Mouse (Mus musculus) hindbrain, embryonic 16.5 days (tissue): Measurements from ENCODE around the gene Phc2. TPM values are rescaled to one million over a fixed set of nuclear protein-coding genes. Genes with fewer than 3 reads are reported as not detected.

Experiments
- ATAC-seq: fragments of 200-750 bp; cut with Nextera tagmentation; 2 replicates; pipeline ENCODE4 v1.8.0; 2017; ENCODE audit warnings: moderate TSS enrichment, moderate library complexity
- H3K27ac ChIP-seq: fragments of 300-500 bp; sonication (generic); 2 replicates; pipeline ENCODE4 v1.5.1; 2014; ENCODE audit warnings: low read depth, mild to moderate bottlenecking, control low read depth, low read length, moderate library complexity
- H3K27me3 ChIP-seq: fragments of 300-500 bp; sonication (generic); replicated peaks from 2 replicates; pipeline ENCODE4 v1.6.1; 2014; ENCODE audit warnings: low read length; ENCODE audit not compliant: control insufficient read depth, insufficient read depth
- H3K36me3 ChIP-seq: fragments of 300-500 bp; sonication (generic); 2 replicates; pipeline ENCODE4 v1.6.1; 2014; ENCODE audit warnings: mild to moderate bottlenecking, low read length, moderate library complexity, mixed read lengths; ENCODE audit not compliant: control insufficient read depth, insufficient read depth
- H3K4me1 ChIP-seq: fragments of 300-500 bp; sonication (generic); 2 replicates; pipeline ENCODE4 v1.6.1; 2014; ENCODE audit warnings: low read depth, low read length; ENCODE audit not compliant: control insufficient read depth, insufficient read depth
- H3K4me2 ChIP-seq: fragments of 300-500 bp; sonication (generic); 2 replicates; pipeline ENCODE4 v1.6.1; 2014; ENCODE audit warnings: mild to moderate bottlenecking, low read length, control low read depth, moderate library complexity
- H3K4me3 ChIP-seq: fragments of 300-500 bp; sonication (generic); 2 replicates; pipeline ENCODE4 v1.5.1; 2014; ENCODE audit warnings: mild to moderate bottlenecking, low read length, control low read depth, moderate library complexity
- H3K9ac ChIP-seq: fragments of 300-500 bp; sonication (generic); 2 replicates; pipeline ENCODE4 v1.6.1; 2014; ENCODE audit warnings: low read depth, mild to moderate bottlenecking, control low read depth, low read length, moderate library complexity
- H3K9me3 ChIP-seq: fragments of 300-500 bp; sonication (generic); 2 replicates; pipeline ENCODE4 v1.6.1; 2014; ENCODE audit warnings: mild to moderate bottlenecking, low read length, moderate library complexity; ENCODE audit not compliant: control insufficient read depth
- WGBS: fragments of 180-500 bp; shearing (Covaris S2); extraction: QIAGEN DNeasy Blood & Tissue Kit; methylation state at CpG from one replicate; pipeline ENCODE4 v1.1.7; 2014; 5-methylcytosine and 5-hydroxymethylcytosine counted together
- polyA plus RNA-seq: library from polyadenylated mRNA; unstranded; fragments of >200 nt; fragmentation: Nextera tagmentation; extraction: Ambion mirVana; gene quantifications from 2 replicates; pipeline ENCODE4 v1.2.1, GENCODE M21; 2015

Gene Phc2
- polyA plus RNA-seq, 1 experiment from 2014 or later = 19.9 TPM

DNA sequence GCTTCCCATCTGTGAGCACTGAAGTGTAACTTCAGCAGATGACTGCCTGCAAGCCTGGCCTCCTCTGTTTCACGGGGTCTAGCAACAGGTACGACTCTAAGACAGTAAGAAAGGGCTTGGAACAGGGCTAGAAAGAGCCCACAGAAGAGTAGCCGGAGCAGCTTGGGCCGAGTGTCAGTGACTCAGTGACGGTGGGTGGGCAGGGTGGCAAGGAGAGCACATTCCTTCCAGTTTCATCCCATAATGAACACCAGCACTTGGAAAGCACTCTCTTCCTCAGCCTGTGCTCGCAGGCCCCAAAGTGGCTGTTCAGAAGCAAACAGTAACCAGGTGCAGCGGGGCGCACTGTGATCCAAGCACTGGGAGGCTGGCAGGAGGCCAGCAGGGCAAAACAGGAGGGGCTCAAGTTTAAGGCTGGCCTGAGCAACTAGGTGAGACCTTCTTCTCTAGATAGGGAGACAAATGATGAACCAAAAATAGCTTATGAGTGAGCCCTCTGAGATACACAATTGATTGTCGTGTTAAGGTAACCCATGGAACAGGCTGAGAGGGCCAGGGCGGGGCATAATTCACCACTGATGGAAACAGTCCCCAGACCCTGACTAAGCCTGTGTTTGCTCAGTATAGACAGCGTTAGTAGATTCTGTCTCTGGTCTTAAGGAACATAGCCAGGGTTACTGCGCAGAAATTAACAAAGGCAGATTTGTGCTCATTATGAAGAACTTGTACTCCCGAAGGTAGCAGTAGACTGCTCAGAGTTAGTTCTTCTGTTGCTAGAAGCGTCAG is 83.5 kb downstream of the Phc2 start:
- Histone ChIP-seq H3K9ac (no peak overlapping the region), H3K9me3 (no peaks in the 10 kb centered on the region), H3K36me3 (no peaks in the 10 kb centered on the region), H3K4me3 (no peak overlapping the region), H3K4me2 (no peak overlapping the region), H3K27me3 (no peaks in the 10 kb centered on the region), H3K4me1 (peaks cover 64% of the 10 kb centered on the region), H3K27ac (peak overlapping the region; percentile 33; the same call in 1 of the 2 replicates)
- no peak for ATAC-seq
- 47% methylated on average over 14 of the region's 14 CpGs for WGBS

DNA sequence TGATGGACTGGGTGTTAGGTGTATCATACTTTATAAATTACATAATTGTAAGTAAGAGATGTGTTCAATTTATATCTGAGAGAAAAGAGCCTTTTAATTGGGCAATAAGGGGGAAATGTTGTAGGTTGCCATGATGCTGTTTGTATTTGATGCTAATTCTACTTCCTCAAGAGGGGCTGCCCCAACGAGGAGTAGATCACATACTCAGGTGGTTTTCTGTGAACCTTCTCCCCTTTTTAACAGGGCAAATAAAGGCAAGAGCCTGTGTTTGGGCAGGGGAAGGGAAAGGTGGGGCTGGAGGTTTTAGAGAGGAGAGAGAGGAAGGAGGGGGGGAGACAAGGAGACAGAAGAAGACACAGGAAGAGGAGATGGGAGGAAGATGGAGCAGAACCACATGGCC is 86.4 kb downstream of the Phc2 start:
- ATAC-seq = no peak
- no peaks in the 10 kb centered on the region for H3K27me3 ChIP-seq
- H3K9ac ChIP-seq = no peak overlapping the region
- H3K36me3 ChIP-seq = peaks cover 17% of the 10 kb centered on the region
- H3K27ac ChIP-seq = no peak overlapping the region
- H3K4me3 ChIP-seq = no peak overlapping the region
- peaks cover 36% of the 10 kb centered on the region for H3K4me1 ChIP-seq
- WGBS = 58% methylated on average over 1 of the region's 1 CpGs
- no peak overlapping the region for H3K4me2 ChIP-seq
- H3K9me3 ChIP-seq = no peaks in the 10 kb centered on the region

DNA sequence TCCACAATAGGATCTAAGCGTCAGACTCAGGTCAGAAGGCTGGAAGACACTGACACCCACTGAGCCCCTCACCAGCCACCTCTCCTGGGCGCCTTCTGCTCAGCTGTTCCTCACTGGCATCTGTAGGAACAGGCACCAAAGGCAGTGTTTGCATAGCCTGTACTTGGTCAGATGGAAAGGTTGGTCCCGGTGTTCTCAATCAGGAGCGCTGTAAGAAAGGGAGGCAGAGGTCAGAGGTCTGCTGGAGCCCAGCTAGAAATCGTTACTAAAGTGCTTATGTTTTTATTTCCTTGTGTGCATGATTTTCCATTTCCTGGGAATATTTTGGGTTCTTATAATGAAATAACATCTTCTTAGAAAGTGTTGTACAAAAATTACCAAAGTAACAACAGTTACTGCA is 87.4 kb downstream of the Phc2 start:
- H3K9ac ChIP-seq = no peak overlapping the region
- H3K9me3 ChIP-seq = no peaks in the 10 kb centered on the region
- H3K4me1 ChIP-seq = peaks cover 26% of the 10 kb centered on the region
- H3K4me3 ChIP-seq = no peak overlapping the region
- H3K27me3 ChIP-seq = no peaks in the 10 kb centered on the region
- no peak overlapping the region for H3K27ac ChIP-seq
- ATAC-seq = no peak
- WGBS = 36% methylated on average over 5 of the region's 5 CpGs
- H3K36me3 ChIP-seq = peaks cover 27% of the 10 kb centered on the region
- H3K4me2 ChIP-seq = no peak overlapping the region

DNA sequence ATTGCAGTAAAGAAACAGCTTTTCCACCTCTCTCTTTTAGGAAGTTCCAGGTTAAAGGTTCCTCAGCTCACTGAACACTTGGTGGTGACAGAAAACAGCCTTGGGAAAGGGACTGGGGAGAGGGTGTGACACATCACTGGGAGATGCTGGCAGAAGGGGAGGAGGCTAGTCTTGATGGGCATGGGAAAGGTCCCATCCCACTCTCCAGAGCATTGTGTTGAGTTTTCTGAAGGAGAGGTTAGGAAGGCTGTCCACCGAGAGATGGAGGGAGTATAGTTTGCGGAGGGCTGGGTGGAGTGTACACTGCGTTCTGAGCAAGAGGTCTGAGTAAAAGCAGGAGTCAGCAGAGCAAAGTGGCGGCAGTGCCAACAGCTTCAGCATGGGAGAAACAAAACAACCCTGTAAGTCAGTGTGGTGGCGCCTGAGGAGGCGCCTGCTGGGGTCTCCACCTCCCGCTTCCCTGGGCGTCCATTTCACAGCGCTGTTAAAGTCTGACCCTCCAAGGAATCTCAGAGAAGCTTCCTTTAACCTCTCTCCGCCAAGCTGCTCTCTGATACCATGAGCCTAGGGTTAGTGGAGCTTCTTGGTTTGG is 88.0 kb downstream of the Phc2 start:
- peak; percentile 54 for ATAC-seq
- H3K4me2 ChIP-seq = no peak overlapping the region
- no peaks in the 10 kb centered on the region for H3K9me3 ChIP-seq
- peaks cover 33% of the 10 kb centered on the region for H3K36me3 ChIP-seq
- H3K4me3 ChIP-seq = no peak overlapping the region
- peak overlapping the region; percentile 39; the same call in 1 of the 2 replicates for H3K27ac ChIP-seq
- WGBS = 29% methylated on average over 10 of the region's 10 CpGs
- peaks cover 20% of the 10 kb centered on the region for H3K4me1 ChIP-seq
- H3K27me3 ChIP-seq = no peaks in the 10 kb centered on the region
- H3K9ac ChIP-seq = no peak overlapping the region

DNA sequence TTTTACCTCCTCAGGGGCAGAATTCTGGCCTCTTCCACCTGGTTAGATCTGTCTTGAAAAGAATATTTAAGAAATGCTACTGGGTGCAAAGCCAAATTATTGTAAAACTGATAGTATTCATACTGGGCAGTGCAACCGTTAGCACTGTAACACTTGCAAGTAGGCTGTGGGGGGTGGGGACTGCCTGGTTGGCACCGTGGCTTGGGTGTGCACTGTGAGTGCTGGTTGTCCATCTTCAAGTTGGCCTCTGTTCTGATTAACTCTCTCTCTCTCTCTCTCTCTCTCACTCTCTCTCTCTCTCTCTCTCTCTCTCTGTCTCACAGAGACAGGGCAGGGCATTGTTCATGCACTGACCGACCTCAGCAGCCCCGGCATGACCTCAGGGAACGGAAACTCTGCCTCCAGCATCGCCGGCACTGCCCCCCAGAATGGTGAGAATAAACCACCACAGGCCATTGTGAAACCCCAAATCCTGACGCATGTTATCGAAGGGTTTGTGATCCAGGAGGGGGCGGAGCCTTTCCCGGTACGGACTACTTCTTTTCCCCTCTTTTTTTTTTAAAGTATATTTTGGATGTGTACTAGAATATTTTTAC is 88.6 kb downstream of the Phc2 start:
- H3K9me3 ChIP-seq = no peaks in the 10 kb centered on the region
- no peak overlapping the region; the same call in 1 of the 2 replicates for H3K27ac ChIP-seq
- no peak for ATAC-seq
- peaks cover 15% of the 10 kb centered on the region for H3K4me1 ChIP-seq
- H3K4me2 ChIP-seq = no peak overlapping the region
- H3K27me3 ChIP-seq = no peaks in the 10 kb centered on the region
- no peak overlapping the region for H3K4me3 ChIP-seq
- no peak overlapping the region for H3K9ac ChIP-seq
- peaks cover 39% of the 10 kb centered on the region for H3K36me3 ChIP-seq
- 60% methylated on average over 12 of the region's 12 CpGs for WGBS

DNA sequence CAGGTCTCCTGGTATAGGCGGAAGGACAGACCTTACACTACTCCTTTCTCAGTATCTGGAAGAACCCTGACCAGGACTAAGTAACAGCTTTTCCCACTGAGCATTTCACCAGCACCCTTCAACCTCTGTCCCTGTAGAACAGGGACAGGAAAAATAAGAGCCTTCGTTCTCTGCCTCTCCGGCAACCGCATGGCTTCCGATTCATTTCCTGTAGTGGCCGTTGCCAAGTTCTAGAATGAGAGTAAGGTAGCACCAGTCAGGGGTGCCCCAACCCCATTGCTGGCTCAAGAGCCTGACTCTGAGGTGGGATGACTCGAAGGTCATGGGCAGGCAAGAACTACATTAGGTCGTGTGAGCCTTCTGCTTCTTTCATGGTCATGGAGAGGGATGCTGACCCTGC is 90.7 kb downstream of the Phc2 start:
- Histone ChIP-seq H3K27ac (no peak overlapping the region), H3K4me2 (no peak overlapping the region), H3K36me3 (peaks cover 56% of the 10 kb centered on the region), H3K9ac (no peak overlapping the region), H3K27me3 (no peaks in the 10 kb centered on the region), H3K9me3 (no peaks in the 10 kb centered on the region), H3K4me1 (peaks cover 11% of the 10 kb centered on the region), H3K4me3 (no peak overlapping the region)
- WGBS = 89% methylated on average over 8 of the region's 8 CpGs
- no peak for ATAC-seq

DNA sequence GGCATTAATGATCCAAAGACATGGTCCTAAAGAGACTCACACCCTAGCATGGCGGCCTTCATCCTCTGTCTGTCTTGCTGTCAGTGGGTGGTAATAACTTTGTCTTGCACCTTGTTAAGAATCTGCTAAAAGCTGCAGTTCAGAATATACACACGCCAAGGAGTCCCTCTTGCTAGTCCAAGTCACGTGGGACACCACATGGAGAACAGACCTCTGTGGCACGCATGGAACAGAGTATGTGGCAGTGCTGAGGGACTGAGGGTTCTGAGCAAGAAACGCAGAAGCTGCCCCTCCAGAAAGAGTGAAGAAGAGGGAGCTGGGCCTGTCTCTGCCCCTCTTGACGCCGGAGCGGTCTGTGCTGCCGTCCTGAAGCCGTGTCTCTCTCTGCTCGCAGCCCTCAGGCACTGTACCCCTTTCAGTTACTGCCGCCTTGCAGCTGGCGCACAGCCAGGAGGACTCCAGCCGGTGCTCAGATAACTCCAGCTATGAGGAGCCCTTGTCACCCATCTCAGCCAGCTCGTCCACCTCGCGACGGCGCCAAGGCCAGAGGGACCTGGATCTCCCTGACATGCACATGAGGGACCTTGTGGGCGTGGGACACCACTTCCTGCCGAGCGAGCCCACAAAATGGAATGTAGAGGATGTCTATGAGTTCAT is 93.2 kb downstream of the Phc2 start:
- Histone ChIP-seq H3K9ac (peak overlapping the region; percentile 13; the same call in 1 of the 2 replicates), H3K36me3 (peaks cover 78% of the 10 kb centered on the region), H3K27me3 (no peaks in the 10 kb centered on the region), H3K4me2 (no peak overlapping the region), H3K4me3 (no peak overlapping the region), H3K9me3 (no peaks in the 10 kb centered on the region), H3K4me1 (peaks cover 3% of the 10 kb centered on the region; the same call in 1 of the 2 replicates), H3K27ac (no peak overlapping the region; the same call in 1 of the 2 replicates)
- WGBS = 63% methylated on average over 22 of the region's 22 CpGs
- ATAC-seq = no peak

DNA sequence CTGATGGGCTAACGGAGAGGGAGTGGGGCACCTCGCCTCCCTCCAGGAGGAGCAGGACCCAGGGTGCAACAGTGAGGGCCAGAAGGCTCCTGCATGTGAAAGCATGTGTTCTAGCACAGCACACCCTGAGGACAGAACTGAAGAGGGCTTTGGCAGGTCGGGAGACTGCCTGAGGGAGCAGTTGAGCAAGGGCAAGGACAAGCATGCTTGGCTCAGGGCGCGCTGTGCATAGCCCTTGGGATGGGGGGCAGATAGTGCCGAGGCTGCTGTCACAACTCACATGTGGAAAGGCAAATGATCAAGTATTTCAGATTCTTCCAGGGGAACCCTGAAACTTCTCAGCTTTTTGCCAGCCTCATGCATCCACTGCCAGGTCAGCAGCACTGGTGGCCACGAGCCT is 93.8 kb downstream of the Phc2 start:
- no peak overlapping the region for H3K4me2 ChIP-seq
- no peak for ATAC-seq
- no peak overlapping the region for H3K4me3 ChIP-seq
- no peak overlapping the region; the same call in 1 of the 2 replicates for H3K27ac ChIP-seq
- 93% methylated on average over 7 of the region's 7 CpGs for WGBS
- H3K36me3 ChIP-seq = peaks cover 81% of the 10 kb centered on the region
- H3K9me3 ChIP-seq = no peaks in the 10 kb centered on the region
- no peak overlapping the region for H3K9ac ChIP-seq
- H3K4me1 ChIP-seq = no peaks in the 10 kb centered on the region
- H3K27me3 ChIP-seq = no peaks in the 10 kb centered on the region

DNA sequence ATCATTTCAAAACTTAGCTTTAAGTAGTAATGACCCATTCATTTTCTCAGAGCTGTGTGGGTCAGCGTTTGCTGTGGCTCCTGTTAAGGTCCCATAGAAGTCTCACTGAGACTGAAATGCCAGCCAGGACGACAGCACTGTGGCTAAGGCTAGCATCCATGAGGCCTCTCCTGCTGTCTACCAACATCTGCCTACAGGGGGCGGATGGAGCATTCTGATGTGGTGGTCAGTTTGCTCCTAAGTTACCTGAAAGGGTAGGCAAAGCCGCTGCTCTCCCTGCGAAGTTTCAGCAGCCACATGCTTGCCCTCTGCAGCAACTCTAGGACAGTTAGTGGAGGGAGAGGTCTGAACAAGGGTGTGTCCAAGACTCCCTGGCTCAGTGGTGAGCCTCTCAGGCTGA is 96.5 kb downstream of the Phc2 start:
- Histone ChIP-seq H3K36me3 (peaks cover 67% of the 10 kb centered on the region), H3K4me3 (no peak overlapping the region), H3K4me2 (no peak overlapping the region), H3K9me3 (no peaks in the 10 kb centered on the region), H3K27me3 (no peaks in the 10 kb centered on the region), H3K9ac (no peak overlapping the region), H3K27ac (no peak overlapping the region), H3K4me1 (no peaks in the 10 kb centered on the region)
- 66% methylated on average over 5 of the region's 5 CpGs for WGBS
- no peak for ATAC-seq
